Mouse (Mus musculus) lung, embryonic 16.5 days (tissue): ENCODE measurements around the gene Pole4. TPM values are rescaled to one million over a fixed set of nuclear protein-coding genes. Genes with fewer than 3 reads are reported as not detected.

Source experiments
- polyA plus RNA-seq: library from polyadenylated mRNA; unstranded; fragments of >200 nt; fragmentation: Nextera tagmentation; extraction: Ambion mirVana; gene quantifications from 2 replicates; pipeline ENCODE4 v1.2.1, GENCODE M21; 2015

Gene Pole4
- polyA plus RNA-seq, 1 experiment from 2014 or later: 101 TPM

Other genes with a start within 250 kb of the Pole4 start
- 12.7 and 16.7 TPM in 2 replicates for gene Hk2, start 69.1 kb upstream of the Pole4 start, polyA plus RNA-seq
- gene Sema4f, start 234.4 kb upstream of the Pole4 start, polyA plus RNA-seq: 14.2 and 14.5 TPM in 2 replicates
- 2.2 and 2.4 TPM in 2 replicates for gene M1ap, start 241.5 kb upstream of the Pole4 start, polyA plus RNA-seq